Mouse (Mus musculus): ENCODE data around the gene Papss2. TPM values are rescaled to one million over a fixed set of nuclear protein-coding genes. Genes with fewer than 3 reads are reported as not detected.

Gene Papss2
- total RNA-seq, 4 experiments from 2014 or later = 9.1 to 13.1 (median 10.4) TPM

DNA sequence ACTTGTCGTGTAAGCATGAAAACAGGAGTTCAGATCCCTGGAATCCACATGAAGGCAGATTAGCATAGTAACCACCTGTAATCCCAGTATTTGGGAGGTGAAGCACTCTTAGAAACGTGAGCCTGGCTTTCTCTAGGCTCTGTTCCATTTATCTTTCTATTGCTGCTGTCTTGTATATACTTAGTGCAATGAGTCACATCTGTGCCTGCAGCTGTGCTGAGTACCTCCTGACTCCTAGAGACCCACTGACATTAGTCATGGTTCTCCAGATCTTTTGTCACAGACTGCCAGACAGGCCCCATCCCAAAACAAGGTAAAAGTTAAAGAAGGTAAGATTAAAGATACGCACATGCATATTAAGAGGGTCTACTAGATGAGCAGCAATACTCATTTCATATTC lies 106.6 kb downstream of the Papss2 start:
- no peak for DNase-seq (ENCODE audit: low spot score in 2 of 2)

DNA sequence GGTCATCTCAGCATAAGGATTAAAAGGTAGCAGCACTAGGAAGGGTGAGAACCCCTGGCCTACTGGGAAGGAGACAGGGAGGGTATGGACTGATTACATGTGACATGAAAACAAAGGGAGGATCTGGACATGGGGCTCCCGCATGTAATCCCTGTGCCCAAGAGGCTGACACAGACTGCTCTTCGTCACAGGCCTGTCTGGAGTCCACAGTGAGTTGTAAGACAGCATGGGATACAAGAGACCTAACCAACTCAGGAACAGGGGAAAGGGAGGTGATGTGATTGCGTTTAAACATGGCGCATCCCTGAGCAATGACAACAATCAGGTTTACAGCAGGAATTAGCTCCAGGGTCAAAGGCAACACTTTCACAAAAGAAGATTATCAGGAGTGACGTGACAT lies 113.4 kb downstream of the Papss2 start:
- no peak for DNase-seq (ENCODE audit: low spot score in 2 of 2)

DNA sequence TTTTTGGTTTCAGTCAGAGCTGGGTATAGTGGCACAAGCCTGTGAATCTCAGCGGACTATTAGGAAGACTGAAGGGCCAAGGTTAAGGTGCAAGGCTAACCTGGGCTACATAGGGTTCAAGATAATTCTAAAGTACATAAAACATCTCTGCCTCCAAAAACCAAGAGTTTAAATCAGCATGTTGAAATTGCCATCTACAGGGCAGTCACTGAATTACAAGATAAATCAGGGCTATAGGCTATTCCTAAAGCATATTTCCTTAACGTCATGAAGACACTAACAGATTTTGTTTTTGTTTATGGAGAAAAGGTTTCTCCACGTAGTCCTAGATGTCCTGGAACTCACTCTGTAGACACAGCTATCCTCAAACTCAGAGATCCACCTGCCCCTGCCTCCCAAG lies 114.7 kb downstream of the Papss2 start:
- DNase-seq (ENCODE audit: low spot score in 2 of 2) = no peak

DNA sequence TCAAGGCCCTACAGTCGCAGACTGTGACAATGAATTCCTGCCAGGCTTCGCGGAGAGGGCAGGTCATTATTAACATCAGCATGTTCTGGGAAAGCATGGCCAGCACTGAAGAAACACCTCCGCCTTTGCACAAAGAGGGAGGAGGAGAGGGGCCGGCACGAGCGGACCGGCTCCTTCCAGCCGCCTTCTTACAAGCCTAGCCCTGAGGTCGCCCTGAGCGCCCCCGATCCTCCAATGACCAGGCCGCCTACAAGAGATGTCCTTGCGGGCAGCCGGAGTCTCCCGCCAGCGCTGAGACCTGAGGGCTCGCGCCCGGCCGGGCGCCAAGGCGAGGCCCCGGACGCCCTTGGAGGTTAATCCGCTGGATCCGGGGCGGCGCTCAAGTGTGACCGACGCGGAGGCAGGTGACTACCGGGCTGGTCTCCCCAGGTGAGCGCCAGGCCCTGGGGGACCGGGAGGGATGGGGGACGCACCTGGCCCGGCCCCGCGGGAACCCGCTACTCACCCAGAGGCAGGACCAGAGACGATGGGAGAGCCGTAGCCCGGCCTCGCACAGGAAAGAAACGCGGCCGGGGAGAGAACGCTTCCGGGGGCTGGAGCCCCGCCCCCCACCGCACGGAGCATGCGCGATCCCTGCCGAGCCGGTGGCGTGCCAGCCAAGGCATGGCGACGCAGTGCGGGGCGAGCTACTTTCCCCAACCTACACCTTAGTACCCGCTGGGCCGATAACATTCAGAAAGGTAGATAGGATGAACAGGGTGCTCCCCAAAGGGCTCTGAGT lies 116.4 kb downstream of the Papss2 start:
- peak; percentile 84 to 86 for DNase-seq (ENCODE audit: low spot score in 2 of 2)

DNA sequence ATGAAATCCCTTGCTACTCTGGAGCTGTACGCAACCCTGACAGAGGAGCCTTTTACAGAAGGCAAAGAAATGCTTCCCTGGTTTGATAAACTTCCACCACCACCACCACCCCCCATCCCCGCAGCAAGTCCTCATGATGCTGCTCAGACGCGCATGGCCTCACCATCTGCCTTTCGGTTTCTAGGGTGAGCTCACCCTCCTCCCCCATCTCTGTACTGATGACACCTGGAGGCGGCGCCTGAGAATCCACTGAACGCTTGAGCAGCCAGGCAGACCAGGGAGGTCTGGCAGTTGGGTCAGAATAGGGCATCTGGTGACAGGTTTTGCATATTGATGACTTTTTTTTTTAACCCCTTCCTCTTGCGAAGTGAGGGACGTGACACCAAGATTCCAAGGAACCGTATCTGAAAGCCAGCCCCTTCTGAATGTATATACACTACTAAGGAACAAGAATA lies 117.0 kb downstream of the Papss2 start:
- DNase-seq (ENCODE audit: low spot score in 2 of 2) = peak in 1 of 2 experiments; percentile 80

DNA sequence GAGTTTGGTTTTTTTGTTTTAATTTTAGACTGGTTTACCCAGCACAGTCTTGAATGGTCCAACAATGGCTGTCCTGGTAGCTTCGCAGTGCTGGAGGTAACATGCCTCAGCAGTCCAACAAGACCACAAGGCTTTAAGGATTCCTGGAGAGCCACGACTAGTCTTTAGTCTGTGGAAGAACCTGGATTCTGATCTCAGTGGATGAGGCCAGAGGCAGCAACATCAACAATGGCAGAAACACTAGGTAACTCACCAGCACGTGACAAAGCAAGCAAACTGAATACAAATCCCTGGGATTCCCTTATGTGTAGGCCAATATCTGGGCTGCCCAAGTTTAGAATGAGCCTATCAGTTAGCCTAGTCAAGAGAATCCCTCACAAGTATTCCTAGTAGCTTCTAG lies 117.9 kb downstream of the Papss2 start:
- DNase-seq (ENCODE audit: low spot score in 2 of 2) = no peak

DNA sequence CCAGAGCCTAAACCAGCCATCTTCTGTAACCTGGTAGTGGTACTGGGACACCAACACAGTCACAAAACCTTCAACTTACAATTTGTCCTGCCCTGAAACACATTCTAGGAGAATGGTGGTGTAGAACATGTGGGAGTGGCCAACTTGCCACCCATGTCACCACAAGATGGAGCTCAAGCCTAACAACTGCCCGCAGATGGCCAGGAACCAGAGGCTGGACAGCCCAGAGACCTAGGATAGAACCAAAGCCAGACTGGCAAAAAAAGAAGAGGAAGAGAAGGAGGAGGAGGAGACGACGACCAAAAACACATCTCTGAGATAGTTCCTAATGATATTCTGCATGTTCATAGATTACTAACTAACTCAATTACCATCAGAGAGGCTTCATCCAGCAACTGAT lies 119.6 kb downstream of the Papss2 start:
- DNase-seq (ENCODE audit: low spot score in 2 of 2) = peak; percentile 54 to 61

DNA sequence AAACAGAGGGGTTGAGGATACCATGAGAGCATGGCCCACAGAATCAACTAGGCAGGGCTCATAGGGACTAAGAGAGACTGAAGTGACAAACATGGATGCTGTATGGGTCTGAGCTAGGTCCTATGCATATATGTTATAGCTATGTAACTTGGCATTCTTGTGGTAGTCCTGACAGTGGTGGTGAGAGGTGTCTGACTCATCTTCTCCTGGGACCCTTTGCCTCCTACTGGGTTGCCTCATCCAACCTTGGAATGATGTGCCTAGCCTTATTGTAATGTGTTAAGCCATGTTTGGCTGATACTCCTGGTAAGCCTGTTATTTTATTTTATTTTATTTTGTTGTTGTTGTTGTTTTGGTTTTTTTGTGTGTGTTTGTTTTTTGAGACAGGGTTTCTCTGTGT lies 120.1 kb downstream of the Papss2 start:
- DNase-seq (ENCODE audit: low spot score in 2 of 2) = no peak

Other genes with a start within 250 kb of the Papss2 start
- 10 to 100 TPM; 47.5 to 60.8 (median 52.4) TPM for gene Sgms1, start 206.1 kb upstream of the Papss2 start, total RNA-seq (2022)
- 10 to 100 TPM; 25.0 to 46.3 (median 32.1) TPM for gene Rpl9-ps6, start 129.2 kb upstream of the Papss2 start, total RNA-seq (2022)
- gene Minpp1, start 110.0 kb upstream of the Papss2 start, total RNA-seq (2022) = 10 to 100 TPM; 57.1 to 67.5 (median 60.7) TPM
- gene Atad1, start 144.0 kb downstream of the Papss2 start, total RNA-seq (2022) = 100 to 1,000 TPM in 2 of 4 experiments, 10 to 100 TPM in 2; 90.3 to 120 (median 103) TPM
- gene Pten, start 161.7 kb downstream of the Papss2 start, total RNA-seq (2022) = 100 to 1,000 TPM; 130 to 149 (median 139) TPM

Measured in left cerebral cortex, adult 8-10 months (tissue).